Mouse (Mus musculus) myocyte (in vitro differentiated cells): ENCODE data around the gene Ltb4r1.

Source experiments
- CEBPB ChIP-seq: IDR thresholded peaks from 2 replicates; pipeline ENCODE4 v1.6.1; 2011; ENCODE audit warnings: mild to moderate bottlenecking, moderate library complexity; ENCODE audit not compliant: poor library complexity, insufficient read depth, severe bottlenecking
- E2F4 ChIP-seq: IDR thresholded peaks from one replicate; pipeline ENCODE4 v1.6.1; 2011; ENCODE audit warnings: mild to moderate bottlenecking, control low read depth, moderate library complexity; ENCODE audit not compliant: insufficient read depth
- MAX ChIP-seq: IDR thresholded peaks from one replicate; pipeline ENCODE4 v1.6.1; 2011; ENCODE audit warnings: low read depth, mild to moderate bottlenecking, control low read depth
- MYOD1 ChIP-seq, 3 experiments: IDR thresholded peaks; one replicate each; pipeline ENCODE4 v1.6.1; 2011; ENCODE audit warnings: control low read depth in 2 of 3, low read depth in 2 of 3, mild to moderate bottlenecking in 2 of 3, moderate library complexity in 1 of 3; ENCODE audit not compliant: insufficient read length in 2 of 3, control insufficient read depth in 1 of 3
- MYOG ChIP-seq, 3 experiments: IDR thresholded peaks; one replicate each; pipeline ENCODE4 v1.6.1; 2011; ENCODE audit warnings: control low read depth in 2 of 3, low read depth in 2 of 3, mild to moderate bottlenecking in 2 of 3; ENCODE audit not compliant: insufficient read length in 2 of 3, control insufficient read depth in 1 of 3, insufficient read depth in 1 of 3
- POLR2A ChIP-seq: IDR thresholded peaks from one replicate; pipeline ENCODE4 v1.6.1; 2011; ENCODE audit warnings: low read depth, mild to moderate bottlenecking, control low read depth, moderate library complexity; ENCODE audit not compliant: insufficient read length
- POLR2AphosphoS2 ChIP-seq: IDR thresholded peaks from one replicate; pipeline ENCODE4 v1.6.1; 2011; ENCODE audit warnings: low read depth, control low read depth; ENCODE audit not compliant: insufficient read length
- SRF ChIP-seq: IDR thresholded peaks from one replicate; pipeline ENCODE4 v1.6.1; 2011; ENCODE audit warnings: low read depth; ENCODE audit not compliant: control insufficient read depth, insufficient read length
- TCF12 ChIP-seq: IDR thresholded peaks from one replicate; pipeline ENCODE4 v1.6.1; 2011; ENCODE audit warnings: mild to moderate bottlenecking, control low read depth; ENCODE audit not compliant: poor library complexity, insufficient read depth, severe bottlenecking
- TCF3 ChIP-seq: IDR thresholded peaks from one replicate; pipeline ENCODE4 v1.6.1; 2011; ENCODE audit warnings: low read depth, control low read depth; ENCODE audit not compliant: insufficient read length
- USF1 ChIP-seq: IDR thresholded peaks from one replicate; pipeline ENCODE4 v1.6.1; 2011; ENCODE audit warnings: low read depth, mild to moderate bottlenecking, control low read depth, moderate library complexity

DNA sequence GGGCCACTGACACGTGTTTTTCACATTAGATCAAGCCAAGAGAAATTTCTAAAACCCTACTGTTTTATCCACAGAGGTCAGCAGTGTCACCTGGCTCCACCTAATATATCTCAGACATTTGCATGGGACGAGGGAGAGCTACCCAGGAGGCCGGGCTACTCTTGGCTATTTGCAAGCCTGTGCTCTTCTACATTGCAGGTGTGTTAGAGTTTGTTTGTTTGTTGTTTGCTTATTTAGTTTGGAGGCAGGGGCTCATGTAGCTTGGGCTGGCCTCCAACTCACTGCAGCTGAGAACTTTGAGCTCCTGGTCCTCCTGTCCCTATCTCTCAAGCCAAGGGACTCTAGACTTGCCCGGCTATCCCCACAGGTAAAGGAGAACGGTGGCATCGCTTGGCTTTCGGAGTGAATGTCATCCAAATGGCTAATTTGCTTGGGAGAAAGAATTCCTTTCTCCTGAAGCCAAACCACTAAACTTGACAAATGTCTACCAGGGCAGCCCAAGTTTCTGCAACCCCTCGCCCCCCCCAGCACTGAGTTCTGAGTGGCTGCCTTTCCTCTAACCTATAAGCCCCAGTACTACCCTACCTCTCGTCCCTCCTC, 16.7 kb downstream of the Ltb4r1 start:
- TF ChIP-seq MYOD1 (IDR thresholded peaks at IDR 0.05; ENCODE audit: control insufficient read depth in 1 of 3, insufficient read length in 2 of 3, low read depth in 2 of 3) = no peak
- no peak for TF ChIP-seq E2F4
- no peak for TF ChIP-seq POLR2A
- no peak for TF ChIP-seq SRF
- TF ChIP-seq CEBPB = no peak
- TF ChIP-seq POLR2AphosphoS2 = no peak
- no peak for TF ChIP-seq USF1
- no peak for TF ChIP-seq TCF3
- TF ChIP-seq MAX = no peak
- TF ChIP-seq MYOG (IDR thresholded peaks at IDR 0.05; ENCODE audit: control insufficient read depth in 1 of 3, insufficient read depth in 1 of 3, insufficient read length in 2 of 3, low read depth in 2 of 3) = no peak
- TF ChIP-seq TCF12 = no peak
